In the genomic region with DNA sequence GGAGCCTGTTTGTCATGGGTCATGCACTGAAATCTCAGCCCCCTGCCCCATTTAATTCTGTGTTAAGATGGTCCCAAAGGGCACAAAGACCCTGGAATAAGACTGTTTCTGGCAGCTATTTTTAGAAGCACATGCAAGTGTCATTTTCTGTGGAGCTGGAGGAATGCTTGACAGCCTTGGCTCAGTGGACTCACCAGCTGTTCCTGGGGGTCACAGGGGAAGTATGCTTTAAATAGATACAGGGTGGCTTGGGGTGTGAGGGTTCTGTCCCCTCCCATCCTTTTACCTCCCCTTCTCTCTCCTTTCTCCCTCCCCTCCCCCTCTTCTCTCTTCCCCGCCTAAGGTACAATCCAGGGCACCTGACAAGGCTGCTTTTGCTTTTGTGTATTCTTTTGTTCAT, we compare ENCODE assay signal across 18 mouse cellular contexts. TPM values are rescaled to one million over a fixed set of nuclear protein-coding genes. Genes with fewer than 3 reads are reported as not detected.
DNase-seq lines count a peak whose midpoint lies in the region; ATAC-seq and TF ChIP-seq lines count a peak whose summit lies in the region.
"Had no signal": no experiment of that assay in that cellular context is flagged by ENCODE, and none has a peak within 500 bp of the region (broad histone marks: within the 10 kb centered on the region; RNA-seq: fewer than 3 reads in every experiment).

No protein-coding gene starts in this region.

- intact Hi-C loops in gastrocnemius, postnatal 14 days (cut with DNase I; ENCODE audit: low total_unique reads): no loop called here

- no peak for ATAC-seq in lung, embryonic 14.5 days (ENCODE audit: insufficient read depth)
- no peak for ATAC-seq in heart, embryonic 13.5 days (ENCODE audit: extremely low read depth, insufficient number of reproducible peaks, low FRiP score, low TSS enrichment)
- ATAC-seq: intestine, embryonic 15.5 days; liver, embryonic 12.5 days had no signal

- no peak overlapping the region for H3K4me2 ChIP-seq in lung, embryonic 14.5 days
- H3K4me2 ChIP-seq in heart, embryonic 13.5 days: peak overlapping the region; percentile 36
- peak overlapping the region; percentile 55 for H3K4me2 ChIP-seq in myocyte (ENCODE audit: low read depth)
- H3K4me2 ChIP-seq: hindbrain, embryonic 14.5 days; intestine, embryonic 15.5 days; kidney, embryonic 15.5 days; liver, embryonic 12.5 days; midbrain, embryonic 12.5 days; neural tube, embryonic 15.5 days had no signal

- H3K27me3 ChIP-seq in lung, embryonic 14.5 days (ENCODE audit: insufficient read depth, low read length): no peaks in the 10 kb centered on the region
- H3K27me3 ChIP-seq in heart, embryonic 13.5 days (replicated peaks): no peaks in the 10 kb centered on the region
- no peaks in the 10 kb centered on the region for H3K27me3 ChIP-seq in myocyte (ENCODE audit: control insufficient read depth, insufficient read depth, insufficient read length)
- H3K27me3 ChIP-seq: intestine, embryonic 15.5 days; kidney, embryonic 15.5 days; liver, embryonic 12.5 days; midbrain, embryonic 12.5 days; neural tube, embryonic 15.5 days had no signal

- peak; percentile 44 for DNase-seq in gastrocnemius, postnatal 14 days
- no peak for DNase-seq in gastrocnemius, postnatal 10 days
- DNase-seq in lung, embryonic 14.5 days: peak; percentile 18
- DNase-seq in lung, adult 18-20 months: no peak
- no peak for DNase-seq in adrenal gland, postnatal 4 days (ENCODE audit: low spot score in 2 of 2)
- DNase-seq in thymus, adult 18-20 months: no peak
- DNase-seq: adrenal gland, postnatal 14 days; cerebellum, adult 18-20 months; left cerebral cortex, postnatal 4 days; lung, postnatal 14 days had no signal

- peaks cover 24% of the 10 kb centered on the region for H3K79me2 ChIP-seq in myocyte (ENCODE audit: control insufficient read depth, insufficient read depth)

- H3ac ChIP-seq in myocyte (ENCODE audit: control insufficient read depth, insufficient read length): no peak overlapping the region

- no peak for TF ChIP-seq POLR2A in myocyte (IDR thresholded peaks at IDR 0.05; ENCODE audit: insufficient read length, low read depth)

- H3K9me3 ChIP-seq in lung, embryonic 14.5 days (ENCODE audit: low read depth, low read length): no peaks in the 10 kb centered on the region
- H3K9me3 ChIP-seq in heart, embryonic 13.5 days: no peaks in the 10 kb centered on the region
- H3K9me3 ChIP-seq: intestine, embryonic 15.5 days; kidney, embryonic 15.5 days; liver, embryonic 12.5 days; midbrain, embryonic 12.5 days; neural tube, embryonic 15.5 days had no signal

- H3K27ac ChIP-seq in lung, embryonic 14.5 days (ENCODE audit: low read depth): no peak overlapping the region
- peak overlapping the region; percentile 81 for H3K27ac ChIP-seq in heart, embryonic 13.5 days (replicated peaks)
- H3K27ac ChIP-seq: hindbrain, embryonic 14.5 days; intestine, embryonic 15.5 days; kidney, embryonic 15.5 days; liver, embryonic 12.5 days; midbrain, embryonic 12.5 days; neural tube, embryonic 15.5 days had no signal

- no peaks in the 10 kb centered on the region for H3K4me1 ChIP-seq in lung, embryonic 14.5 days (ENCODE audit: insufficient read depth)
- peaks cover 41% of the 10 kb centered on the region for H3K4me1 ChIP-seq in heart, embryonic 13.5 days
- H3K4me1 ChIP-seq: intestine, embryonic 15.5 days had no signal

- no peak overlapping the region for H3K4me3 ChIP-seq in lung, embryonic 14.5 days (ENCODE audit: low read depth, low read length)
- no peak overlapping the region for H3K4me3 ChIP-seq in heart, embryonic 13.5 days
- no peak overlapping the region for H3K4me3 ChIP-seq in myocyte
- H3K4me3 ChIP-seq: intestine, embryonic 15.5 days; kidney, embryonic 15.5 days; liver, embryonic 12.5 days; midbrain, embryonic 12.5 days; neural tube, embryonic 15.5 days had no signal

- H3K36me3 ChIP-seq in lung, embryonic 14.5 days (ENCODE audit: insufficient read depth): no peaks in the 10 kb centered on the region
- H3K36me3 ChIP-seq in heart, embryonic 13.5 days: peaks cover 25% of the 10 kb centered on the region
- H3K36me3 ChIP-seq in myocyte (ENCODE audit: control insufficient read depth, insufficient read depth): peaks cover 3% of the 10 kb centered on the region
- H3K36me3 ChIP-seq: intestine, embryonic 15.5 days; kidney, embryonic 15.5 days; liver, embryonic 12.5 days; midbrain, embryonic 12.5 days had no signal

- no peak for TF ChIP-seq CTCF in lung, embryonic 14.5 days (IDR thresholded peaks at IDR 0.05; ENCODE audit: low read depth)

- WGBS in lung, embryonic 14.5 days: 47% methylated on average over 1 of the region's 1 CpGs
- 36% methylated on average over 1 of the region's 1 CpGs for WGBS in heart, embryonic 13.5 days

- H3K9ac ChIP-seq in lung, embryonic 14.5 days: no peak overlapping the region
- H3K9ac ChIP-seq in heart, embryonic 13.5 days: peak overlapping the region; percentile 62; the same call in 1 of the 2 replicates
- H3K9ac ChIP-seq: hindbrain, embryonic 14.5 days; intestine, embryonic 15.5 days; kidney, embryonic 15.5 days; liver, embryonic 12.5 days; midbrain, embryonic 12.5 days; neural tube, embryonic 15.5 days had no signal

TF ChIP-seq in myocyte, 11 proteins besides CTCF, POLR2A, EP300 and RAD21:
- TF ChIP-seq MYOG (IDR thresholded peaks at IDR 0.05; ENCODE audit: control insufficient read depth in 1 of 3, insufficient read depth in 1 of 3, insufficient read length in 2 of 3, low read depth in 2 of 3) (peak in 2 of 3 experiments; percentile 89 to 94), SRF (IDR thresholded peaks at IDR 0.05; ENCODE audit: control insufficient read depth, insufficient read length, low read depth) (no peak), TCF12 (IDR thresholded peaks at IDR 0.05; ENCODE audit: insufficient read depth, poor library complexity, severe bottlenecking) (peak; percentile 78), MYOD1 (IDR thresholded peaks at IDR 0.05; ENCODE audit: control insufficient read depth in 1 of 3, insufficient read length in 2 of 3, low read depth in 2 of 3) (peak; percentile 86 to 95 (median 86))

RNA-seq across cellular contexts. Expression of a gene that starts 6.1 kb away (rescaled TPM):
- total RNA-seq in gastrocnemius, postnatal 14 days (2021): 1,000 to 10,000 TPM; 1,133 to 1,242 TPM
- total RNA-seq in gastrocnemius, postnatal 10 days (2021): 100 to 1,000 TPM; 824 to 997 TPM
- 12.7 and 18.3 TPM in 2 replicates for polyA plus RNA-seq in lung, embryonic 14.5 days (2014; fragmentation: Nextera tagmentation; extraction: Ambion mirVana)
- 57.2 and 66.7 TPM in 2 replicates for polyA plus RNA-seq in heart, embryonic 13.5 days (2015; fragmentation: Nextera tagmentation; extraction: Ambion mirVana)
- polyA plus RNA-seq in myocyte (2012; fragmentation: generic; extraction: Trizol): 351 TPM
- total RNA-seq in adrenal gland, postnatal 4 days (2021): 10 to 100 TPM; 25.7 to 36.5 TPM

RNA-seq across cellular contexts. Expression of a gene that starts 7.1 kb away (rescaled TPM):
- total RNA-seq in gastrocnemius, postnatal 14 days (2021): 10 to 100 TPM; 80.0 to 81.2 TPM
- 100 to 1,000 TPM in 1 of 2 experiments, 10 to 100 TPM in 1; 89.9 to 102 TPM for total RNA-seq in gastrocnemius, postnatal 10 days (2021)
- 121 and 130 TPM in 2 replicates for polyA plus RNA-seq in lung, embryonic 14.5 days (2014; fragmentation: Nextera tagmentation; extraction: Ambion mirVana)
- 92.2 and 104 TPM in 2 replicates for polyA plus RNA-seq in heart, embryonic 13.5 days (2015; fragmentation: Nextera tagmentation; extraction: Ambion mirVana)
- 74.3 TPM for polyA plus RNA-seq in myocyte (2012; fragmentation: generic; extraction: Trizol)
- total RNA-seq in adrenal gland, postnatal 4 days (2021): 100 to 1,000 TPM; 119 to 124 TPM

RNA-seq across cellular contexts. Expression of a gene that starts 29.9 kb away (rescaled TPM):
- 10 to 100 TPM in 1 of 2 experiments, 1 to 10 TPM in 1; 7.4 to 12.0 TPM for total RNA-seq in gastrocnemius, postnatal 14 days (2021)
- 1 to 10 TPM; 7.0 to 9.3 TPM for total RNA-seq in gastrocnemius, postnatal 10 days (2021)
- polyA plus RNA-seq in lung, embryonic 14.5 days (2014; fragmentation: Nextera tagmentation; extraction: Ambion mirVana): 16.7 and 17.5 TPM in 2 replicates
- polyA plus RNA-seq in heart, embryonic 13.5 days (2015; fragmentation: Nextera tagmentation; extraction: Ambion mirVana): 9.1 and 9.3 TPM in 2 replicates
- polyA plus RNA-seq in myocyte (2012; fragmentation: generic; extraction: Trizol): 7.6 TPM
- total RNA-seq in adrenal gland, postnatal 4 days (2021): 10 to 100 TPM; 12.0 to 13.2 TPM

Comparison
In these comparisons a context has a peak if more than half of its experiments do, and no peak if none do; other contexts are left out.
1. DNase-seq: peak in gastrocnemius, postnatal 14 days (single experiment) and lung, embryonic 14.5 days (single experiment); none in gastrocnemius, postnatal 10 days (single experiment), lung, adult 18-20 months (0 of 2), adrenal gland, postnatal 4 days (0 of 2) and thymus, adult 18-20 months (0 of 2).
2. RNA of a gene that starts 6.1 kb away (total RNA-seq): 1,133 to 1,242 TPM in gastrocnemius, postnatal 14 days and 824 to 997 TPM in gastrocnemius, postnatal 10 days; 25.7 to 36.5 TPM in adrenal gland, postnatal 4 days; every median in the first group is over 10 times any median in the second.